Mouse (Mus musculus) hindbrain, embryonic 11.5 days (tissue): ENCODE data around the gene Nfatc3. TPM values are rescaled to one million over a fixed set of nuclear protein-coding genes. Genes with fewer than 3 reads are reported as not detected.
A peak's percentile ranks its signal among the peaks of the same experiment; 100 is the strongest.

Experiments used
- ATAC-seq: fragments of 200-750 bp; cut with Nextera tagmentation; 2 replicates; pipeline ENCODE4 v1.8.0; 2017; ENCODE audit warnings: mild to moderate bottlenecking, moderate TSS enrichment, moderate library complexity; ENCODE audit not compliant: low FRiP score
- DNase-seq: peaks from one replicate; pipeline ENCODE4 v3.0.0-alpha.2; 2015; ENCODE audit warnings: low spot score
- H3K27ac ChIP-seq: fragments of 300-500 bp; sonication (generic); 2 replicates; pipeline ENCODE4 v1.5.1; 2014; ENCODE audit warnings: mild to moderate bottlenecking, low read depth, low read length
- H3K27me3 ChIP-seq: fragments of 300-500 bp; sonication (generic); 2 replicates; pipeline ENCODE4 v1.6.1; 2014; ENCODE audit warnings: mild to moderate bottlenecking, low read length, moderate library complexity, mixed read lengths; ENCODE audit not compliant: control insufficient read depth, insufficient read depth
- H3K36me3 ChIP-seq: fragments of 300-500 bp; sonication (generic); 2 replicates; pipeline ENCODE4 v1.6.1; 2014; ENCODE audit warnings: mild to moderate bottlenecking, low read length, moderate library complexity, mixed read lengths; ENCODE audit not compliant: control insufficient read depth, insufficient read depth
- H3K4me1 ChIP-seq: fragments of 300-500 bp; sonication (generic); replicated peaks from 2 replicates; pipeline ENCODE4 v1.6.1; 2014; ENCODE audit warnings: low read length, mixed read lengths; ENCODE audit not compliant: control insufficient read depth, insufficient read depth
- H3K4me2 ChIP-seq: fragments of 300-500 bp; sonication (generic); replicated peaks from 2 replicates; pipeline ENCODE4 v1.6.1; 2014; ENCODE audit warnings: mild to moderate bottlenecking, low read depth, low read length
- H3K4me3 ChIP-seq: fragments of 300-500 bp; sonication (generic); 2 replicates; pipeline ENCODE4 v1.5.1; 2014; ENCODE audit warnings: low read depth, low read length
- H3K9ac ChIP-seq: fragments of 300-500 bp; sonication (generic); 2 replicates; pipeline ENCODE4 v1.6.1; 2014; ENCODE audit warnings: low read depth, low read length
- H3K9me3 ChIP-seq: fragments of 300-500 bp; sonication (generic); 2 replicates; pipeline ENCODE4 v1.6.1; 2016; ENCODE audit warnings: low read length; ENCODE audit not compliant: control insufficient read depth
- WGBS: fragments of 180-500 bp; shearing (Covaris S2); extraction: QIAGEN DNeasy Blood & Tissue Kit; methylation state at CpG from one replicate; pipeline ENCODE4 v1.1.7; 2014; 5-methylcytosine and 5-hydroxymethylcytosine counted together
- polyA plus RNA-seq: library from polyadenylated mRNA; unstranded; fragments of >200 nt; fragmentation: Nextera tagmentation; extraction: Ambion mirVana; gene quantifications from 2 replicates; pipeline ENCODE4 v1.2.1, GENCODE M21; 2014

The Nfatc3 gene
- polyA plus RNA-seq, 1 experiment from 2014 or later: 8.1 TPM

DNA sequence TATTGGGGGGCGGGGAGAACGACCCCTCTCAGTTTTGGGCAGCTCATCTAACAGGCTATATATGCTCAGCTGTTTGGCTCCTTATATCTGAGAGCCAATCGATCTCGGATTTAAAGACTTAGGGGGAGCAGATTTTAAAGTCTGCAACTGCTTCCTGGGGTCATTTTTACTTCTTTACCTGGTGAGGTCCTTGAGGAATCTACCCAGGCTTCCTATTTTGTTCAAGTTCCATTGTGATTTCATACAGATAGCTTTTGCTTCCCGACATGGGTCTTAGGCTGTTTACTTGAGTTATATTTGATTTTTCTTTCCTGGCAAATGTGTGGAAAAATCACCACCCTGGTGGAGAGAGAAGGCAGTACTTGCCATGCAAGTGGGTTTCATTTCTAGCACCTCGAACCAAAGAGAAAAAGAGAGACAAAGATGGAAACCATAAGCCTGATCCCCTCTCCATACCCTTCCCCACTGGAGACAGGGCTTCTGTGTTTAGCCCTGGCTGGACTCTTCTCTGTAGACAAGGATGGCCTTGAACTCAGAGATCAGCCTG lies 111.4 kb downstream of the Nfatc3 start:
- no peaks in the 10 kb centered on the region for H3K9me3 ChIP-seq
- H3K4me1 ChIP-seq: peaks cover 3% of the 10 kb centered on the region; the same call in 1 of the 2 replicates
- ATAC-seq (no peak), DNase-seq (no peak)
- H3K36me3 ChIP-seq: no peaks in the 10 kb centered on the region
- H3K4me3 ChIP-seq: peak overlapping the region; percentile 87
- no peaks in the 10 kb centered on the region for H3K27me3 ChIP-seq
- no peak overlapping the region for H3K27ac ChIP-seq
- peak overlapping the region; percentile 95 for H3K9ac ChIP-seq
- WGBS: 50% methylated on average over 6 of the region's 6 CpGs
- H3K4me2 ChIP-seq: peak overlapping the region; percentile 86

DNA sequence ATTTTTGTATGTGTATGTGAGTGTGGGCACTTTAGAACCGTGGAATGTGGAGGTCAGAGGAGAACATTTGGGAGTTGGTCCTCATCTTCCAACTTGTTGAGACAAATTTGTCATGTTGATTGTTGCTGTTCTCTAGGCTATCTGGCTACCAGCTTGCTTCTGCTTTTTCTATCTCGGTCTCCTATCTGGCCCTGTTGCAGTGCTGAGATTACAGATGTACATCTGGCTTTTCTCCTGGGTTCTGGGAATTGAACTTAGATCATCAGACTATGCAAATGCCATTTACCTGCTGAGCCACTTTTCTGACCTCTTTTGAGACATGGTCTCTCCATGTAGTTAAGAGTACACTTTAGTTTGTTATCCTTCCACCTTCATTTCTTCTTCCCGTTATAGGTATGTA lies 114.9 kb downstream of the Nfatc3 start:
- no peak for ATAC-seq
- 92% methylated on average over 3 of the region's 3 CpGs for WGBS

DNA sequence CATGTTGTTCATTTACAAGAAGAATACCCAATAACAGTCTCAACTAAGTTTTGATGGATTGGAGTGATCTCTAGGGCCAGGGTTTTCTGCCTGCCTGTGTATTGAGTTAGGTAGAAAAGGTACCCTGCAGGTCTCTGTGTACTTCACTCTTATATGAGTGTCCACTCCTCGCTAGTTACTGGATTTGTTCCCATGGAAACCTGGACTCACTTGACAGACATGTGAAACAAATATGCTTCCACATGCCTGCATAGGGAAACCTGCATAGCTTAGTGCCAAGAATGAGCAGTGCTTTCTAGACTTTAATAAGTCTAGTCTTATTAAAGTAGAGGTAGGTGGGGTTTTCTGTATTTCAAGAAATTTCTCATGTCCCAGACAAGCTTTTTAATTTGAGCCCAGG lies 118.3 kb downstream of the Nfatc3 start:
- no peak overlapping the region for H3K4me2 ChIP-seq
- no peaks in the 10 kb centered on the region for H3K36me3 ChIP-seq
- DNase-seq (no peak), ATAC-seq (no peak)
- H3K27me3 ChIP-seq: no peaks in the 10 kb centered on the region
- no peaks in the 10 kb centered on the region for H3K9me3 ChIP-seq
- no peak overlapping the region for H3K4me3 ChIP-seq
- WGBS: 38% methylated on average over 1 of the region's 1 CpGs
- H3K4me1 ChIP-seq: no peaks in the 10 kb centered on the region
- H3K27ac ChIP-seq: no peak overlapping the region
- H3K9ac ChIP-seq: no peak overlapping the region

More for the DNA sequence above, 114.9 kb downstream of the Nfatc3 start:
- Histone ChIP-seq H3K9me3 (no peaks in the 10 kb centered on the region), H3K4me3 (no peak overlapping the region), H3K27ac (no peak overlapping the region), H3K4me2 (no peak overlapping the region), H3K36me3 (no peaks in the 10 kb centered on the region), H3K9ac (no peak overlapping the region), H3K4me1 (no peaks in the 10 kb centered on the region), H3K27me3 (no peaks in the 10 kb centered on the region)
- DNase-seq: no peak

DNA sequence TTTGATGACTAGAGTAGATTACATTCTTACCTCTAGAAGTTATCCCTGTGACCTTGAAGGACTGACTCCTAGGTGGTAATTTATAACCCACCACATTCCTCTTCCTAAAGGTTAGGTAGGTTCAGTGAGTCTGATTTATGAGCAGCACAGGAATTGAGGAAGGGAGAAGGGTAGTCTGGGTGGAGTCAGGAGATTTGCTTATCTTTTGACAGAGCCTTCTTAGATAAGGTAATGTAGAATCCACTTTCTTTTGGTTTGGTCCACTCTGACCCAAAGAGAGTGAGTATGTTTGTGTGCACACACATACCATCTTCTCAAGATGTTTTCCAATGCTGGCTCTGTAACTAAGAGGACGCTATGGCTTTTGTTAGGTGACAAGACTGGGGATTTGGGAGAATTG lies 119.0 kb downstream of the Nfatc3 start:
- Histone ChIP-seq H3K27me3 (no peaks in the 10 kb centered on the region), H3K4me2 (no peak overlapping the region), H3K4me3 (no peak overlapping the region), H3K9me3 (no peaks in the 10 kb centered on the region), H3K9ac (no peak overlapping the region), H3K36me3 (no peaks in the 10 kb centered on the region), H3K4me1 (no peaks in the 10 kb centered on the region), H3K27ac (no peak overlapping the region)
- WGBS: 73% methylated on average over 1 of the region's 1 CpGs
- DNase-seq (no peak), ATAC-seq (no peak)

DNA sequence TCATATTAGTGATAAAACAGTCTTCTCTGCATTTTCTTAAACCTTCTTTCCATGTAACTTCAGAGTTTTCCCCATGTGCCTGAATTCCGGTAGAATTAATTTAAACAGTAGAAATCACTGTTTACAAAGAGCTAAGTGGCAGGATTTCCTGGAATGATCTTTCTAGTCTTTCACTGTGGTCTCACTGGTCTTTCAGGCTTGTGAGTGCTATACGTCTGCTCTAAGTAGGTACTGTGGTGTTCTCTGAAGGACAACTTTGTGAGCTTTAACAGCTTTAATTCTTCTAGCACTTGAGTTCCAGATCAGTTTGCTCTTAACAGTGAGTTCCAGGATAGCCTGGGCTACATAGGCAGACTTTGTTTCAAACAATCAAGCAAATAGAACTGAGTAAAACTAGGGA lies 119.8 kb downstream of the Nfatc3 start:
- no peak overlapping the region for H3K9ac ChIP-seq
- no peaks in the 10 kb centered on the region for H3K36me3 ChIP-seq
- ATAC-seq (no peak), DNase-seq (no peak)
- whole genome bisulfite sequencing: 79% methylated on average over 2 of the region's 2 CpGs
- no peaks in the 10 kb centered on the region for H3K4me1 ChIP-seq
- no peaks in the 10 kb centered on the region for H3K9me3 ChIP-seq
- H3K4me3 ChIP-seq: no peak overlapping the region
- no peak overlapping the region for H3K27ac ChIP-seq
- H3K27me3 ChIP-seq: no peaks in the 10 kb centered on the region
- no peak overlapping the region for H3K4me2 ChIP-seq

Other genes with a start within 250 kb of the Nfatc3 start
- gene Ranbp10, start 231.5 kb upstream of the Nfatc3 start, polyA plus RNA-seq: 13.7 and 17.8 TPM in 2 replicates
- gene Tsnaxip1, start 231.1 kb upstream of the Nfatc3 start, polyA plus RNA-seq: 1.2 and 1.4 TPM in 2 replicates
- gene Cenpt, start 205.6 kb upstream of the Nfatc3 start, polyA plus RNA-seq: 55.4 TPM in 2 replicates
- 60.5 and 66.7 TPM in 2 replicates for gene Thap11, start 203.7 kb upstream of the Nfatc3 start, polyA plus RNA-seq
- 256 and 278 TPM in 2 replicates for gene Nutf2, start 198.3 kb upstream of the Nfatc3 start, polyA plus RNA-seq
- 31.9 and 32.6 TPM in 2 replicates for gene Edc4, start 178.0 kb upstream of the Nfatc3 start, polyA plus RNA-seq
- gene Nrn1l, start 165.3 kb upstream of the Nfatc3 start, polyA plus RNA-seq: not detected in 2 replicates
- gene Pskh1, start 158.4 kb upstream of the Nfatc3 start, polyA plus RNA-seq: 11.1 and 12.5 TPM in 2 replicates
- 0.81 and 1.3 TPM in 2 replicates for gene Ctrl, start 125.0 kb upstream of the Nfatc3 start, polyA plus RNA-seq
- gene Psmb10, start 120.4 kb upstream of the Nfatc3 start, polyA plus RNA-seq: 21.6 and 24.6 TPM in 2 replicates
- gene Lcat, start 115.5 kb upstream of the Nfatc3 start, polyA plus RNA-seq: 0.54 and 0.73 TPM in 2 replicates
- gene Slc12a4, start 92.7 kb upstream of the Nfatc3 start, polyA plus RNA-seq: 7.8 and 8.4 TPM in 2 replicates
- not detected in 2 replicates for gene Dpep3, start 79.4 kb upstream of the Nfatc3 start, polyA plus RNA-seq
- gene Dus2, start 67.5 kb upstream of the Nfatc3 start, polyA plus RNA-seq: 16.4 and 22.0 TPM in 2 replicates
- 0.15 TPM in 1 of 2 replicates, not detected in the other for gene Dpep2nb, start 52.9 kb upstream of the Nfatc3 start, polyA plus RNA-seq
- 21.2 and 21.3 TPM in 2 replicates for gene Ddx28, start 47.0 kb upstream of the Nfatc3 start, polyA plus RNA-seq
- 1.5 and 2.1 TPM in 2 replicates for gene Esrp2, start 78.1 kb downstream of the Nfatc3 start, polyA plus RNA-seq
- gene Pla2g15, start 91.6 kb downstream of the Nfatc3 start, polyA plus RNA-seq: 4.4 and 5.2 TPM in 2 replicates
- 84.4 and 88.9 TPM in 2 replicates for gene Slc7a6, start 110.0 kb downstream of the Nfatc3 start, polyA plus RNA-seq
- 46.1 and 46.2 TPM in 2 replicates for gene Slc7a6os, start 152.1 kb downstream of the Nfatc3 start, polyA plus RNA-seq
- 55.1 and 57.6 TPM in 2 replicates for gene Prmt7, start 152.1 kb downstream of the Nfatc3 start, polyA plus RNA-seq